20 mouse cellular contexts compared by ENCODE assay signal in genomic region chr10:53650683-53651082, GRCm38 (mm10). TPM values are rescaled to one million over a fixed set of nuclear protein-coding genes. Genes with fewer than 3 reads are reported as not detected.
DNase-seq lines count a peak whose midpoint lies in the region; ATAC-seq lines count a peak whose summit lies in the region.
"Had no signal": no experiment of that assay in that cellular context is flagged by ENCODE, and none has a peak within 500 bp of the region (broad histone marks: within the 10 kb centered on the region; RNA-seq: fewer than 3 reads in every experiment).

No protein-coding gene starts in this region.

- peaks cover 2% of the 10 kb centered on the region for H3K27me3 ChIP-seq in megakaryocyte, embryonic 14.5 days (replicated peaks)
- no peaks in the 10 kb centered on the region for H3K27me3 ChIP-seq in splenic B cell, adult 2 months (ENCODE audit: control insufficient read depth, insufficient read depth, low read length, poor library complexity, severe bottlenecking)
- H3K27me3 ChIP-seq: embryonic facial prominence, embryonic 15.5 days; heart, embryonic 12.5 days had no signal

- H3K4me1 ChIP-seq in megakaryocyte, embryonic 14.5 days = 0 out of 2 replicates have a peak, but pooled peaks cover 4% of the 10 kb centered on the region
- H3K4me1 ChIP-seq: embryonic facial prominence, embryonic 15.5 days; forebrain, embryonic 10.5 days; heart, embryonic 12.5 days; hindbrain, embryonic 10.5 days had no signal

- H3K36me3 ChIP-seq in megakaryocyte, embryonic 14.5 days (replicated peaks; ENCODE audit: low read length) = no peaks in the 10 kb centered on the region
- H3K36me3 ChIP-seq in splenic B cell, adult 2 months (ENCODE audit: control insufficient read depth, insufficient read depth, low read length, poor library complexity, severe bottlenecking) = no peaks in the 10 kb centered on the region
- H3K36me3 ChIP-seq: embryonic facial prominence, embryonic 15.5 days; forebrain, embryonic 10.5 days; heart, embryonic 12.5 days; hindbrain, embryonic 10.5 days had no signal

- peak overlapping the region; percentile 75 for H3K4me3 ChIP-seq in megakaryocyte, embryonic 14.5 days (replicated peaks)
- H3K4me3 ChIP-seq: embryonic facial prominence, embryonic 15.5 days; erythroblast, embryonic 14.5 days; forebrain, embryonic 10.5 days; heart, embryonic 12.5 days; hindbrain, embryonic 10.5 days had no signal

- peak; percentile 17 for DNase-seq in NIH3T3 (ENCODE audit: low read depth)
- DNase-seq in induced T-regulatory cell, adult 2 months (ENCODE audit: low read depth) = peak; percentile 59
- DNase-seq in splenic B cell, adult 2 months (ENCODE audit: low read depth, low spot score) = peak; percentile 19
- DNase-seq in gastrocnemius, postnatal 14 days = no peak
- no peak for DNase-seq in urinary bladder, adult 18-20 months (ENCODE audit: low spot score in 2 of 2)
- no peak for DNase-seq in ovary, adult 18-20 months (ENCODE audit: low spot score)
- DNase-seq: adrenal gland, adult 8-10 months; adrenal gland, postnatal 36 days; cerebellum, adult 2 months; cerebellum, postnatal 10 days; embryo, embryonic 11 days; gastrocnemius, postnatal 10 days had no signal

- no peaks in the 10 kb centered on the region for H3K9me3 ChIP-seq in megakaryocyte, embryonic 14.5 days
- H3K9me3 ChIP-seq: embryonic facial prominence, embryonic 15.5 days; forebrain, embryonic 10.5 days; heart, embryonic 12.5 days; hindbrain, embryonic 10.5 days had no signal

- intact Hi-C loops in gastrocnemius, postnatal 14 days (cut with DNase I; ENCODE audit: low total_unique reads) = no loop called here

- no peak for ATAC-seq in megakaryocyte, adult 5-6 weeks (ENCODE audit: poor library complexity, severe bottlenecking)
- ATAC-seq: forebrain, embryonic 14.5 days had no signal

RNA-seq across cellular contexts. Expression of gene Mcm9, which starts 20.4 kb away (rescaled TPM):
- 0.47 and 1.8 TPM in 2 replicates for polyA plus RNA-seq in megakaryocyte, embryonic 14.5 days (2012; ENCODE audit: insufficient read depth, low replicate concordance)
- 17.7 and 20.0 TPM in 2 replicates for total RNA-seq in megakaryocyte, adult 5-6 weeks (2015)
- total RNA-seq in megakaryocyte, adult 5-6 weeks (2017) = 15.4 and 16.5 TPM in 2 replicates
- total RNA-seq in gastrocnemius, postnatal 14 days (2021) = 1 to 10 TPM; 2.0 to 2.2 TPM

RNA-seq across cellular contexts. Expression of gene Asf1a, which starts 54.1 kb away (rescaled TPM):
- polyA plus RNA-seq in megakaryocyte, embryonic 14.5 days (2012; ENCODE audit: insufficient read depth, low replicate concordance) = 6.5 and 9.0 TPM in 2 replicates
- total RNA-seq in megakaryocyte, adult 5-6 weeks (2015) = 50.3 and 58.2 TPM in 2 replicates
- total RNA-seq in megakaryocyte, adult 5-6 weeks (2017) = 25.2 and 35.4 TPM in 2 replicates
- 10 to 100 TPM; 18.6 to 21.2 TPM for total RNA-seq in gastrocnemius, postnatal 14 days (2021)

Comparison
In these comparisons a context has a peak if more than half of its experiments do, and no peak if none do; other contexts are left out.
1. DNase-seq: peak in NIH3T3 (single experiment), induced T-regulatory cell, adult 2 months (single experiment) and splenic B cell, adult 2 months (single experiment); none in gastrocnemius, postnatal 14 days (single experiment), urinary bladder, adult 18-20 months (0 of 2) and ovary, adult 18-20 months (single experiment).
2. RNA of gene Mcm9, which starts 20.4 kb away (total RNA-seq): 15.4 to 20.0 TPM in megakaryocyte, adult 5-6 weeks; 2.0 to 2.2 TPM in gastrocnemius, postnatal 14 days; every median in the first group is over 4 times any median in the second.